Mouse (Mus musculus) ES-E14 (cell line): ENCODE data around the gene Utp3. TPM values are rescaled to one million over a fixed set of nuclear protein-coding genes. Genes with fewer than 3 reads are reported as not detected.

ENCODE experiments used
- DNase-seq: peaks from one replicate; pipeline ENCODE4 v3.0.0-alpha.2; 2013; ENCODE audit warnings: low read depth, low spot score
- H3K27ac ChIP-seq: 2 replicates; pipeline ENCODE4 v1.5.1; 2012; ENCODE audit warnings: low read depth, mild to moderate bottlenecking, low read length, moderate library complexity, mixed read lengths; ENCODE audit not compliant: poor library complexity, insufficient read depth, severe bottlenecking
- H3K36me3 ChIP-seq: 2 replicates; pipeline ENCODE4 v1.6.1; 2012; ENCODE audit warnings: mild to moderate bottlenecking, low read length, moderate library complexity, mixed read lengths; ENCODE audit not compliant: control insufficient read depth, poor library complexity, insufficient read depth, severe bottlenecking
- H3K4me1 ChIP-seq, 2 experiments: fragments of 150-350 bp in 1 of 2; sonication (generic) in 1 of 2; 2 replicates each; pipeline ENCODE4 v1.6.1; 2012; ENCODE audit warnings: low read length in 2 of 2, mild to moderate bottlenecking in 1 of 2, mixed read lengths in 1 of 2; ENCODE audit not compliant: control insufficient read depth in 2 of 2, insufficient read depth in 2 of 2, poor library complexity in 1 of 2
- H3K4me3 ChIP-seq, 2 experiments: fragments of 150-350 bp in 1 of 2; sonication (generic) in 1 of 2; 2 replicates each; pipeline ENCODE4 v1.5.1; 2012; ENCODE audit warnings: low read length in 2 of 2, low read depth in 1 of 2, mild to moderate bottlenecking in 1 of 2, mixed read lengths in 1 of 2; ENCODE audit not compliant: insufficient read depth in 1 of 2, poor library complexity in 1 of 2, severe bottlenecking in 1 of 2
- H3K9ac ChIP-seq: 2 replicates; pipeline ENCODE4 v1.6.1; 2012; ENCODE audit warnings: low read depth, mild to moderate bottlenecking, low read length, mixed read lengths; ENCODE audit not compliant: poor library complexity, insufficient read depth, severe bottlenecking
- H3K9me3 ChIP-seq: fragments of 150-350 bp; sonication (generic); 2 replicates; pipeline ENCODE4 v1.6.1; 2012; ENCODE audit warnings: low read depth, mild to moderate bottlenecking, low read length; ENCODE audit not compliant: control insufficient read depth, insufficient read depth
- CHD2 ChIP-seq: IDR thresholded peaks from 2 replicates; pipeline ENCODE4 v1.6.1; 2014; ENCODE audit warnings: mild to moderate bottlenecking, low read depth, low read length, inconsistent platforms
- HCFC1 ChIP-seq: IDR thresholded peaks from 2 replicates; pipeline ENCODE4 v1.6.1; 2012; ENCODE audit warnings: low read length, inconsistent platforms, borderline replicate concordance; ENCODE audit not compliant: insufficient read depth
- MAFK ChIP-seq: IDR thresholded peaks from 2 replicates; pipeline ENCODE4 v1.6.1; 2014; ENCODE audit warnings: mild to moderate bottlenecking, low read depth, low read length, inconsistent platforms; ENCODE audit not compliant: insufficient read depth
- ZC3H11A ChIP-seq: IDR thresholded peaks from 2 replicates; pipeline ENCODE4 v1.6.1; 2012; ENCODE audit warnings: low read depth, mild to moderate bottlenecking, inconsistent platforms, low read length, borderline replicate concordance
- ZNF384 ChIP-seq: IDR thresholded peaks from 2 replicates; pipeline ENCODE4 v1.6.1; 2012; ENCODE audit warnings: low read depth, low read length, inconsistent platforms
- in situ Hi-C, 2 experiments: fragments of 600-800 bp; cut with MboI; formaldehyde crosslinking; loops; one replicate each; pipeline ENCODE4 v1.15.1; 2025; ENCODE audit warnings: low sequenced_read_pairs in 2 of 2, inconsistent platforms in 1 of 2; ENCODE audit not compliant: unreplicated experiment in 2 of 2
- total RNA-seq: library from RNA; depleted of rRNA; stranded (reverse); fragments of 300-350 nt; gene quantifications from 2 replicates; pipeline ENCODE4 v1.2.3, GENCODE M21; 2012

Utp3 gene
- total RNA-seq, 1 experiment, result 71.0 TPM

- H3K36me3 ChIP-seq, result no peaks in the 10 kb centered on the region
- peak overlapping the region; percentile 57 to 63 for H3K4me3 ChIP-seq
- no peaks in the 10 kb centered on the region for H3K9me3 ChIP-seq
- no peak overlapping the region for H3K27ac ChIP-seq
- no peak for DNase-seq
- no peaks in the 10 kb centered on the region for H3K4me1 ChIP-seq
- no peak for TF ChIP-seq MAFK
- no peak for TF ChIP-seq ZNF384
- TF ChIP-seq ZC3H11A, result no peak
- no peak for TF ChIP-seq HCFC1
- TF ChIP-seq CHD2, result no peak
- in situ Hi-C loops, result no loop called here
- H3K9ac ChIP-seq, result peak overlapping the region; percentile 66
Measured at GRCm38 (mm10) chr5:88545536-88545935, 8.7 kb upstream of the Utp3 start.

- Histone ChIP-seq H3K36me3 (peaks cover 8% of the 10 kb centered on the region), H3K4me1 (no peaks in the 10 kb centered on the region; a peak in 2 of 4 replicates), H3K9ac (peak overlapping the region; percentile 92), H3K9me3 (no peaks in the 10 kb centered on the region), H3K4me3 (peak overlapping the region; percentile 75 to 80), H3K27ac (peak overlapping the region; percentile 75)
- TF ChIP-seq ZNF384, result no peak
- TF ChIP-seq HCFC1, result no peak
- TF ChIP-seq ZC3H11A, result no peak
- TF ChIP-seq CHD2, result no peak
- TF ChIP-seq MAFK, result no peak
- in situ Hi-C loops, result no loop called here
- DNase-seq, result no peak
Measured at GRCm38 (mm10) chr5:88553271-88554085, 784 bp upstream of the Utp3 start.

- H3K27ac ChIP-seq, result no peak overlapping the region
- in situ Hi-C loops, result no loop called here
- no peak for DNase-seq
- no peak overlapping the region for H3K9ac ChIP-seq
- TF ChIP-seq ZC3H11A (no peak), MAFK (no peak), ZNF384 (no peak), CHD2 (no peak), HCFC1 (no peak)
- no peak overlapping the region for H3K4me3 ChIP-seq
- peaks cover 0 to 4% of the 10 kb centered on the region in 2 experiments for H3K4me1 ChIP-seq
- peaks cover 8% of the 10 kb centered on the region for H3K36me3 ChIP-seq
- H3K9me3 ChIP-seq, result no peaks in the 10 kb centered on the region
Measured at GRCm38 (mm10) chr5:88558991-88559390, 4.7 kb downstream of the Utp3 start.

- Histone ChIP-seq H3K4me1 (peaks cover 0 to 8% of the 10 kb centered on the region in 2 experiments), H3K27ac (no peak overlapping the region), H3K36me3 (peaks cover 2% of the 10 kb centered on the region), H3K9ac (no peak overlapping the region), H3K9me3 (no peaks in the 10 kb centered on the region), H3K4me3 (no peak overlapping the region)
- DNase-seq, result no peak
- in situ Hi-C loops, result no loop called here
- no peak for TF ChIP-seq CHD2
- TF ChIP-seq MAFK, result no peak
Measured at GRCm38 (mm10) chr5:88561080-88561814, 7.0 kb downstream of the Utp3 start.
